32 mouse cellular contexts compared by ENCODE assay signal in the genomic region with DNA sequence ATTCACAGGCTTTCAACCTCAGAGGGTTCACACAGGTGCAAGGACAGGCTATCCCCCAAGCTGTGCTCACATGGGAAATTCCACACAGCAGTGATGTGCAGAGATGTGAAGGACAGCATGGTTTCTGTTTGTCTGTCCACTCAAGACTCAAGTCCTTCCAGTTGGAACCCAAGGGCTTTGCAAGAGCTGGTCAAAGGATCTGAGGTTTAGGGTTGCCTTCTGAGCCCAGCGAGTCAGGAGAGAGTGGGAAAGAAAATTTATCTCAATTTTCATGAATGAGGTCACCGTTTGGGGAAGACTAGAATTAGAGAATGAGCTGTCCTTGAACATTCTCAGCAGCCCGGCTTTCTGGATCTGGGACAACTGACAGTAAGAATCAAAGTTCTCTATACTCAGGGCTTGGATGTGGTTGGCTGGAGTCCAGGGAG.
DNase-seq lines count a peak whose midpoint lies in the region; ATAC-seq and TF ChIP-seq lines count a peak whose summit lies in the region.
"Had no signal": no experiment of that assay in that cellular context is flagged by ENCODE, and none has a peak within 500 bp of the region (broad histone marks: within the 10 kb centered on the region; RNA-seq: fewer than 3 reads in every experiment).

No protein-coding gene starts in this region.

- ATAC-seq in forebrain, embryonic 11.5 days (replicated peaks; ENCODE audit: low FRiP score): no peak
- ATAC-seq: forebrain, postnatal 0 days; hindbrain, embryonic 16.5 days; liver, postnatal 0 days had no signal

- 89% methylated on average over 3 of the region's 3 CpGs for WGBS in forebrain, embryonic 11.5 days
- 91% methylated on average over 3 of the region's 3 CpGs for WGBS in forebrain, embryonic 10.5 days
- WGBS in limb, embryonic 10.5 days: 89% methylated on average over 3 of the region's 3 CpGs

- H3K79me2 ChIP-seq in C2C12 (ENCODE audit: control insufficient read depth, insufficient read depth): no peaks in the 10 kb centered on the region

- H3K36me3 ChIP-seq in forebrain, embryonic 11.5 days (ENCODE audit: control insufficient read depth, insufficient read depth, low read length): no peaks in the 10 kb centered on the region
- H3K36me3 ChIP-seq in forebrain, embryonic 10.5 days (replicated peaks): no peaks in the 10 kb centered on the region
- H3K36me3 ChIP-seq in C2C12 (ENCODE audit: control insufficient read depth, insufficient read depth): no peaks in the 10 kb centered on the region
- H3K36me3 ChIP-seq in limb, embryonic 10.5 days: no peaks in the 10 kb centered on the region
- H3K36me3 ChIP-seq: embryonic facial prominence, embryonic 13.5 days; forebrain, embryonic 12.5 days; G1E; heart, embryonic 12.5 days; limb, embryonic 13.5 days; midbrain, embryonic 12.5 days; stomach, embryonic 15.5 days had no signal

- no peak overlapping the region for H3K9ac ChIP-seq in forebrain, embryonic 11.5 days (ENCODE audit: low read length)
- H3K9ac ChIP-seq: embryonic facial prominence, embryonic 13.5 days; forebrain, embryonic 12.5 days; forebrain, postnatal 0 days; heart, embryonic 12.5 days; limb, embryonic 13.5 days; liver, postnatal 0 days; midbrain, embryonic 12.5 days; stomach, embryonic 15.5 days had no signal

- H3ac ChIP-seq in C2C12 (ENCODE audit: control insufficient read depth, insufficient read length, low read depth): no peak overlapping the region

- no peak overlapping the region for H3K27ac ChIP-seq in forebrain, embryonic 11.5 days (ENCODE audit: low read depth, low read length)
- no peak overlapping the region for H3K27ac ChIP-seq in forebrain, embryonic 10.5 days
- H3K27ac ChIP-seq in limb, embryonic 10.5 days: no peak overlapping the region
- H3K27ac ChIP-seq: embryonic facial prominence, embryonic 13.5 days; forebrain, embryonic 12.5 days; layer of hippocampus, adult 2 months; left cerebral cortex, adult 2 months; limb, embryonic 13.5 days; midbrain, embryonic 12.5 days; stomach, embryonic 15.5 days had no signal

- H3K4me3 ChIP-seq in forebrain, embryonic 11.5 days (ENCODE audit: low read depth, low read length): no peak overlapping the region
- H3K4me3 ChIP-seq in forebrain, embryonic 10.5 days: no peak overlapping the region
- no peak overlapping the region for H3K4me3 ChIP-seq in C2C12 (ENCODE audit: insufficient read depth, poor library complexity, severe bottlenecking)
- H3K4me3 ChIP-seq in limb, embryonic 10.5 days: no peak overlapping the region
- H3K4me3 ChIP-seq: embryonic facial prominence, embryonic 13.5 days; forebrain, embryonic 12.5 days; heart, embryonic 12.5 days; layer of hippocampus, adult 2 months; left cerebral cortex, adult 2 months; limb, embryonic 13.5 days; midbrain, embryonic 12.5 days; stomach, embryonic 15.5 days had no signal

- H3K79me3 ChIP-seq in C2C12 (ENCODE audit: low read depth): no peaks in the 10 kb centered on the region

- H3K9me3 ChIP-seq in forebrain, embryonic 11.5 days (ENCODE audit: control insufficient read depth, low read length): no peaks in the 10 kb centered on the region
- H3K9me3 ChIP-seq in forebrain, embryonic 10.5 days: no peaks in the 10 kb centered on the region
- H3K9me3 ChIP-seq in limb, embryonic 10.5 days (replicated peaks): no peaks in the 10 kb centered on the region
- H3K9me3 ChIP-seq: embryonic facial prominence, embryonic 13.5 days; forebrain, embryonic 12.5 days; heart, embryonic 12.5 days; limb, embryonic 13.5 days; midbrain, embryonic 12.5 days; stomach, embryonic 15.5 days had no signal

- no peak for TF ChIP-seq CTCF in C2C12 (IDR thresholded peaks at IDR 0.05; ENCODE audit: control insufficient read depth, insufficient read depth, insufficient read length)

- H3K4me2 ChIP-seq in forebrain, embryonic 11.5 days (ENCODE audit: low read depth, low read length, severe bottlenecking): no peak overlapping the region
- H3K4me2 ChIP-seq: embryonic facial prominence, embryonic 13.5 days; forebrain, embryonic 12.5 days; heart, embryonic 12.5 days; limb, embryonic 13.5 days; liver, embryonic 11.5 days; midbrain, embryonic 12.5 days; stomach, embryonic 15.5 days had no signal

- H3K27me3 ChIP-seq in forebrain, embryonic 11.5 days (ENCODE audit: control insufficient read depth, insufficient read depth, low read length): no peaks in the 10 kb centered on the region
- no peaks in the 10 kb centered on the region for H3K27me3 ChIP-seq in forebrain, embryonic 10.5 days (ENCODE audit: poor library complexity, severe bottlenecking)
- no peaks in the 10 kb centered on the region for H3K27me3 ChIP-seq in C2C12 (ENCODE audit: control insufficient read depth, insufficient read depth, insufficient read length)
- 0 out of 2 replicates have a peak, but pooled peaks cover 6% of the 10 kb centered on the region for H3K27me3 ChIP-seq in limb, embryonic 10.5 days (ENCODE audit: low read depth, poor library complexity, severe bottlenecking)
- H3K27me3 ChIP-seq: forebrain, embryonic 12.5 days; heart, embryonic 12.5 days; limb, embryonic 13.5 days; midbrain, embryonic 12.5 days; stomach, embryonic 15.5 days had no signal

- peak; percentile 37 for DNase-seq in forebrain, embryonic 11.5 days (ENCODE audit: low spot score)
- no peak for DNase-seq in forebrain, embryonic 10.5 days (ENCODE audit: extremely low spot score, low spot score)
- DNase-seq in NIH3T3 (ENCODE audit: low read depth): peak; percentile 40
- peak; percentile 36 for DNase-seq in adrenal gland, postnatal 25 days
- DNase-seq in limb, embryonic 10.5 days (ENCODE audit: low spot score): no peak
- no peak for DNase-seq in thymus, postnatal 25 days
- DNase-seq: B cell, adult 2 months; cerebellum, adult 11-12 months; cerebellum, adult 9-11 months; forebrain, postnatal 0 days; gastrocnemius, postnatal 10 days; heart, adult 18-20 months; kidney, adult 18-20 months; kidney, postnatal 36 days; liver, postnatal 0 days; lung, postnatal 36 days; retina, postnatal 1 day; right cerebral cortex, postnatal 14 days; thymus, adult 18-20 months; thymus, postnatal 36 days had no signal

- H3K4me1 ChIP-seq in forebrain, embryonic 11.5 days (replicated peaks; ENCODE audit: control insufficient read depth, insufficient read depth, low read length): no peaks in the 10 kb centered on the region
- H3K4me1 ChIP-seq in forebrain, embryonic 10.5 days: peaks cover 18% of the 10 kb centered on the region
- peaks cover 14% of the 10 kb centered on the region; the same call in 1 of the 2 replicates for H3K4me1 ChIP-seq in limb, embryonic 10.5 days
- H3K4me1 ChIP-seq: stomach, embryonic 15.5 days had no signal

TF ChIP-seq in C2C12, 6 proteins besides CTCF, POLR2A, EP300 and RAD21:
- peak; percentile 15 for TF ChIP-seq MYOD1 (IDR thresholded peaks at IDR 0.05; ENCODE audit: control insufficient read depth, insufficient read length, low read depth)
- no peak for TF ChIP-seq USF1 (IDR thresholded peaks at IDR 0.05; ENCODE audit: low read depth)

Comparison
In these comparisons a context has a peak if more than half of its experiments do, and no peak if none do; other contexts are left out.
1. DNase-seq: peak in forebrain, embryonic 11.5 days (single experiment), NIH3T3 (single experiment) and adrenal gland, postnatal 25 days (single experiment); none in forebrain, embryonic 10.5 days (single experiment), limb, embryonic 10.5 days (single experiment) and thymus, postnatal 25 days (single experiment).